Mouse (Mus musculus): ENCODE results near the gene Gm12695.

The Gm12695 gene

DNA sequence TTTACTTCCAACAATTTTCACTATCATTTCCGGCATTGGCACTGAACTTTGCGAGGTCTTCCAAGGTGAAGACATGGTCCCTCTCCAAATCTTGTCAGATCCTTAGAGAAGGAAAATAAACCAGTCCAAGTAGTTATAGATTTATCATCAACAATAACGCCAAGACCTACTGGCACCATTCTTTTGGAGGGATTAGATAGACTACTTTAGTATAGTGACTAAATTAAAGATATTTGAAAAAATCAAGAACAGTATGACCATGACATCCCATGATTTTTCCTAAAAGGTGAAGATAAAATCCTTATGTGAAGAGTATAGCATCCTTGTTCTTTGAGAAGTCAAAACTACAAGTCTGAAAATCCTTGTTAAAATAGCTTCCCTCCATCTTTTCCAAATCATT lies at the start of gene Gm12695:
TSS of gene Gm12695 (minus strand) at position 101 of the 400 bp plus-strand sequence.
- DNase-seq (ENCODE audit: low spot score): no peak

DNA sequence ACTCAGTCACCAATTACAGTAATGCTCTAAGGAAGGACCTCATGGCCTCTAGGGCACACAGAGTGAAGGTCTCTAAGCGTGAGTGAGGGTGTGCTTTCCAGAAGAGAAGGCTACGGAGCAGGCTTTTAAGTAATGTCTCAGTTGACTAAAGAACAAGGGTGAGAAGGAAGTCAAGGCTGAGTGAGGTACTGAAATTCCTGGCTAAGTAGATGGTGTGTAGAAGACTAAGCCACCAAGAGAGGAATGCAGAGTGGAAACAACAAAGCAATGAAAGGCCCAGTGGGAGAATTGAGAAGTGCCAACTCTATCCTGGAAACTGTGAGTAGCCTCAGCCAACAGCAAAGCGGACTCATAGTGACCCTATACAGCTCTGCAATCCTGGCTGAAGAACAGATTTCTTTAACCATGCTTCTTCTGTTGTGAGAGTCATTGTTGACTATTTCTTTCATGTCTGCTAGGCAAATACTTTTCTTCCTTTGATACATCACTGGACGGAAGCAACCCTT lies 40.6 kb upstream of the Gm12695 start:
- no peak for DNase-seq (ENCODE audit: low spot score)

DNA sequence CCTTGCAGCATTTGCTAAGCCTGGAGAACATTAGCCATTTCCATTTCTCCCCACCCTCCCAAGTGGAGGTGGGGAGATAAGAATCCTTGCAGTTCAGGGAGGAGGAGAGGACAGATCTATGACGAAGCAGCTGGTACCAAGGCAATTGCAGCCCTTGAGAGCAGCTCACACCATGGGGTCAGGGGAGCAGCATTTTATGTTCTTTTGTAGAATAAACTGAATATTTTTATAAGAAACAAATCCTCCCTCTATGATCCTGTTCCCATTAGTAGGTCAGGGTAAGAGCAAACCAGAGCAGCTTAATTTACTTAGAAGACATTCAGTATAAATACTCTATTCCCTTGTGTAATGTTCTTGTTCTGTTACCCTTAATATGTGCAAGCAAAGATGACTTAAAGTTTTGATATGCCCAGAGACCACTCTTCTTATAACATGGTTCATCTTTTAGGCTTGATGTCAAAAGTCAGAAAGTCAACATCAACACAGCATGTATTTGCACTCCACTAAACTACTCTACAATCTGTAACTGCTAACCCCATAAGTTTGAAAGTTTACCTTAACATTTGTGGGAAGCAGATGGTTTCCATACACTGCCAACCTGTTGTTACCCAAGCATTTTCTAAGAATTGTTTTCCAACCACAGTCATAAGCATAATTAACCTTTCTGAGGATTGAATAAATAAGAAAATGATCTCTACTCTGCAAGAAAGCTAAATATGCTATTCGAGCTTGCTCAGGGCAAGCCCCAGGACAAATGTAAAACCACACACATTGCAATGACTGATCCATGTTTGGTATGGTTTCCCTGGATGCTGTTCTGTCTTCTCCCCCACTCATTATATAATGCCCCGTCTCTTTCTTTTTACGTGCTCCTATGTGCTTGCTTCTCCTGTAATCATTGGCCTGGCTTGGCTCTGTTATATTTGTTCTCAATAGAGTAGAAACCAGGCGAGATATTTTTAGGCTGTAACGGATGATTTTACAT lies 22.1 kb upstream of the Gm12695 start:
- no peak for DNase-seq (ENCODE audit: low spot score)

DNA sequence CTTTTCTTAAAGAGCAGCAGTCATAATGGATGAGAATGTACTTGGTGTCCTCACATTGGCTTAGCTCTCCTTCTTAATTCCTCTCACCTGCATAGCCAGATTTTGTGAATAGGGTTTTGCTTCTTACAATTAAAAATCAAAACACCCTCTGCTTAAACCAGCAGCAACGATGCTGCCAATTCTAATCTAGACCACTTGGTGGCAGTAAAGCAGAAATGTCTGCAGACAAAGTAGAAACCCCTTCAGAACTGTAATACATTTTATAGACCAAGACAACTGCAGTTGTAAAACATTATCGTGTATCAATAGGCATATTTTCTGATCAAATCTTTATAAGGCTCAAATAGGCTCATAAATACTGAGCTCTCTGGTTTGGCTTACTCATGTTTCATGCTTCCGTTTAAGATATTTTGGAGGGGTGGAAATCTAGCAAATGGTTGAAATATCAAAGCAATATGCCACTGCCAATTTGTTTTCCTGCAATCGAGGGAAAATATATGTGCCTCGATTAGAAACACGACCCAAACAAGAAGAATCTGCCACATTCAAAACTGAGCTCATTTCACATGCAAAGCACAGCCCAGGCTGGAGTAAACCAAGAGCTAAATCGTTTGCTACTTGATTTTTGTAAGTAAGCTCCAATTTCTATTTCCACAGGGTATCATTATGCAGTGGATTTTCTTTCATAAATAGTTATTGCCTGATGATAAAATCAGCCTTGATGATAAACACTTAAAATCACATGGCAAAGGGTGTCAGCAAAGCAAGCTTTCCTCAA lies 14.6 kb upstream of the Gm12695 start:
- peak; percentile 22 for DNase-seq (ENCODE audit: low spot score)

DNA sequence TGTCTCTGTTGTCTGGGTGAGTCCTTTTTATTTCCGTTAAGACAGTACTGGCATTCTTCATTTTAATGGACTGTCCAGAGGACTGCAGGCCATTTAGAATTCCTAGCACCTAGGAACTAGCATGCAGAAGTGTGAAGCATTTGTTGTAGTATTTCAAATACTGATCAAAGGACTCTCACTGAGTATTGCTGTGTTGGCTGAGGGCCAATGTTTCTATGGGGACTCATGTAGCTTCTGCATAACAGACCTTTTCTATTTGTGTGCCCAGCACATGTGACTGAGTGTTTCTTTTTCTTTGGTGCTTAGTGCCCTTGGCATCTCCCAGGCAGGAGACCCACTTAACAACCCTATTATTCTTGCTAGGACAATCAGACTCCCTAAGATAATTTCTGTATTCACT lies 12.6 kb upstream of the Gm12695 start:
- DNase-seq (ENCODE audit: low spot score): no peak

DNA sequence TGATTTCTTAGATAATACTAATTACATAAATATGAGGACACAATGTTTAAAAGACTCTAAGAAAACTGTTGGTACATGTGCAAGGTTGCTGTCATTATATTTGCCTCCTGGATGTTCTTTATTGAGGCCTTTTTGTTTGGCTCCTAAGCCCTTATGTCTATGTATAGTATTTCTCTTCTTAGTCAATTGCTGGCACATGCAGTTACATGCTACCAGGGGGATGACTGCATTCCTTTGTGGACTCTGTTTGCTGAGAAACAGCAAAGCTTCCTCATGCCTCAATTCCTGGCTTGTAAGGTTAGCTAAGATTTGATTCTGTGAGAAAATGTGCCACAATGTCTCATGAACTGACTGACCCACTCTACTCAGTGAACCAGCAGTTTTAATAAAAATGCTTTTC lies 6.3 kb upstream of the Gm12695 start:
- DNase-seq (ENCODE audit: low spot score): no peak

DNA sequence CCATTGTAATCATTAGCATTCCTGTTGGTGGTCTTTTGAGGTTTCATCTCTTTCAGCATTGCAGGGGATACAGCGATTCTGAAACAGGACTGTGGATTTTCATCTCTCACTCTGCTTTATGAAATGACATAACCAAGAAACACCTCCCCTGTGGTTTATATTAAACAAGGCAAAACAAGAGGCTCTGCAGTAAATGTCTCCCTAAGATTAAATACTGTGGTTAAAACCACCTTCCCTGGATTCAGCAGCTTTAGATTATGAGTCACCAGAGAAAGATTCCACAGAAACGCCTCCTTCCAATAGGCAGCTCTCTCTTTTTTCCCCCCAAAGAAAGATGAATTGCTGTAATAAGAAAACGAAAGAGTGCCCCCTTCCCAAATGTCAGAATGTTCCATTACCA lies 4.9 kb upstream of the Gm12695 start:
- no peak for DNase-seq (ENCODE audit: low spot score)

DNA sequence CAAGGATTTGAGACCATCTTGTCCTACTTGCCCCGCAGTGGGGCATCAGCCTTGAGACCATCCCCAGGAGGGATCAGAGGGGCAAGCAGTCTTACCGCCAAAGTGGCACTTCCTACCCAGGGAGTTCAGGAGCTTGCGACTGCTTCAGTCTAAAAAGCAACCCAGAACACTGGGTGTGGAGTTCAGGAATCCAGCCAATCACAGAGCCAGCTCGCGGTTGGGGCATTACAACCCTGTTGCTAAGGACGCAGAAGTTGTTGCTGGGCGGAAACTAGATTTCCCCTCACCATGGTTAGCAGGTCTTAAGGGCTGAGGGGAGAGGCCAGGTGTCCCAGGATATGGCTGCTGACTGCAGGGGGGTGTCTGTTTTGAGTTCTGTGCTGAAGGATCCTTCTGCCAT lies 1.6 kb upstream of the Gm12695 start:
- no peak for DNase-seq (ENCODE audit: low spot score)

DNA sequence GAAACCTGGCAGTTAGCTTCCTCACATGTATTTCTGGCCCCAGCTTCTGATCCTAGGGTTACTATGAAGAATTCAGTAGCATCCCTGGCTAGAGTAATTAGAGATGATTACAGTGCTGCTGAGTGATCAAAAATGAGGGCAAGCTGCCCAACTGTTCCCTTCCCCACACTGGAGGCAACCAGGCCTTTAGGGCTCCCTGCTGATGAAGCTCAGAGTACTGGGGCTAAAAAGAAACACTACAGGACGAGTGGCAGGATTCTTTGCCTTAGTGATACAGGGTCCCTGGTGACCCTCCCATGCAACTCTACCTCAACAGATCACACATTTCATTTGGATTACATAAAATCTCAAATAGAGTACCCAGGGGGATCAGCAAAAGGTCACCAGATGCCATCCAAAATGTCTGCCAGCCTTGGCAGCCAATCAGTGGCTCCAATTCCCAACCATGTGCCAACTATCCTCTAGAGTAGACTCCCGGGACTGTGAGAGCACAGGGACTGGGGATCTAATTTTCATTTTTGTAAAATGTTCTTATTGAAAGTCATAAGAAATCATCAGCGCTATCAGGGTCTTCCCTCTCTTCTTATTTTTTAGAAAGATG lies 11.9 kb downstream of the Gm12695 start:
- DNase-seq (ENCODE audit: low spot score): no peak

DNA sequence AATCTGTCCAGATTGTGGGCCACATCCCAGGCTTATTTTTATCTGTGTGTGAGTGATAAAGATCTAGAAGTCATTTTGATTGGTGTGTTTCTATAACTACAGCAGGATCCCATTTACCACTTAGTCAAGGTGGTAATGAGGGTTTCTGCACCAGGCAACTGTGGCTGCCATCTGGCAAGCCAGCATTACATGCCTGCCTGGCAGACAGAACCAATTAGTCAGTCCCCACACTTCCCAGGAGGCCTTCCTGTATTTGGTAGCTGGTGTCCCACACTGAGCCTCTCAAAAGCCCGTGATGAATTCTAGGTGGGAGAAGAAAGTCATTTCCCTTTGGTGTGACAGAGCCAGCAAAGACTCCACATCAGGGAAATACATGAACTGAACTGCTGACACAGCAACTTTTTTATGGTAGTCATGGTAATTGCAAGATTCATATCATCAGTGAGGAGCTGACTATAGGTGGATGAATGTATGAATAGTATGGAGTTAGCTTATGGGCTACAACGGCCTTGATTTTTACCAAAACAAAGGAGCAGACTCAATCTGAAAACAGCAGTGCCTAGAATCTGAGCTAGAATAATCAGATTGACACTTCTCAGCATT lies 18.5 kb downstream of the Gm12695 start:
- no peak for DNase-seq (ENCODE audit: low spot score)

DNA sequence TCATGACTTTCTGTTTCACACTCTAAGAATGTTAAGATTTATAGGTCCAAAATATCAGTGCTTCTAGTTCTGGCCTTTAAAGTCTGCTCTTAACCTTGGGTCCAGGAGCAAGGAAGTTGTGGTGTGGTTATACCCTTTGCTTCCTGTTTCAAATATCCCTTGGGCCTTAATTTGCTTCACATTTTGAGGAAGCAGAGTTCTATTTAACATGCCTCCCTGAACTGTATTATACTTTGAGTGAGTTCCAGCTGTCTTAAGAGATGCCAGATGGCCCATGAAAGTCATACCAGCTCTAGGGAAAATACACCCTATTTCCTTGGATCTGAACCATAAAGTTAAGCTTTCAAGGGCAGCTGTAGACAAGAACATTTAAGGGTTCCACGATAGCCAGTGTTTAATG lies 33.0 kb downstream of the Gm12695 start:
- no peak for DNase-seq (ENCODE audit: low spot score)

DNA sequence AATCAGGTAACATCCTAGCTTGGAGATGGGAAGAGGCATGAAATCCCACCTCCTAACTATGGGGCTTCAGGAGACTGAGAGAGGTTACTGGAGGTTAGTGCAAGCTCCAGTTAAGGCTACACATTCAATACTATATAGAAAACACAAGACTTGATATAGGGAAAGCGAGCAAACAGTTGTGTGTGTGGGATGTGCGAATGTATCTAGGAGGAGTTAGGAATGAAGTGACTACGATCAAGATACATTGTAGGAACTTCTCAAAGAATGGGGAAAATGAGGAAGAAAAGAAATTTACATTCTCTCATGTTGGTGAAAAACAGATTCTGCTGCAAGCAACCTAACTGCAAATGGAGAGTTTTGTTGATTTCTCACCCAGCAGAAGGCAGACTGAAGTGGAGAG lies 44.5 kb downstream of the Gm12695 start:
- DNase-seq (ENCODE audit: low spot score): no peak

DNA sequence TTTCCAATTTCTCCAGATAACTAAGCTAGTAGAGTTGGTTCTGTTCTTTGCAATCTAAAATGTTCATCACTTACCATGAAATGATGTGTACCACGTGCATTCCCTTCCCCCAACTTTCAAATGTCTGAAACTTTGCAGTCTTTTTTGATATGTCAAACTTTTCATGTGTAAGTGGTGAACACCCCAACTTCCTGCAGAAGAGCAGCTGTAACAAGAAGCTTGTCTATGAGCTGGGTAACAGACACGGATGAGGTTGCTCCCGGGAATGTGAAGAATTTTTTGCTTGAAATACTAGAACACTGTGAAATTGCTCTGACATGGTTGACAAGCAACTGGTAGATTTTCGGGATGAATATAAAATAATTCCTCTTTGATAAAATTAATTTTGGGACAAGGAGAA lies 55.7 kb downstream of the Gm12695 start:
- no peak for DNase-seq (ENCODE audit: low spot score)

DNA sequence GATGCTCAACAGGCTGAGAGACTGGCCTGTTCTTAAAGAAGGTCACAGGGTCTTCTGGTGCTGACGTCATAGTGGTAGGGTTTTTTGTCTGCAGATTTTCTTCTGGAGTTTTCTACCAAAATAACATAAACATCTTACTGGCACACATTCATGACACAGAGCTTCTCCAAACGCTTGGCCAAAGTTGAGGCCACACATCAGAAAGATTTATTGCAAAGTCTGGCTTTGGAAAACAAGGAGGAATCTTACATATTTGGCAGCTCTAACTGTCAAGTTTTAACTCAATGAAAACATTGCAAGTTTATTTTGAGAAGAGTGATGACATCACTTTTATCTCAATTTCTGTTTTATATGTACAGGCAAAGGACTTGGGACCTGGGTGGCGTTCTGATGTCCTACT lies 56.8 kb downstream of the Gm12695 start:
- peak; percentile 6 for DNase-seq (ENCODE audit: low spot score)

DNA sequence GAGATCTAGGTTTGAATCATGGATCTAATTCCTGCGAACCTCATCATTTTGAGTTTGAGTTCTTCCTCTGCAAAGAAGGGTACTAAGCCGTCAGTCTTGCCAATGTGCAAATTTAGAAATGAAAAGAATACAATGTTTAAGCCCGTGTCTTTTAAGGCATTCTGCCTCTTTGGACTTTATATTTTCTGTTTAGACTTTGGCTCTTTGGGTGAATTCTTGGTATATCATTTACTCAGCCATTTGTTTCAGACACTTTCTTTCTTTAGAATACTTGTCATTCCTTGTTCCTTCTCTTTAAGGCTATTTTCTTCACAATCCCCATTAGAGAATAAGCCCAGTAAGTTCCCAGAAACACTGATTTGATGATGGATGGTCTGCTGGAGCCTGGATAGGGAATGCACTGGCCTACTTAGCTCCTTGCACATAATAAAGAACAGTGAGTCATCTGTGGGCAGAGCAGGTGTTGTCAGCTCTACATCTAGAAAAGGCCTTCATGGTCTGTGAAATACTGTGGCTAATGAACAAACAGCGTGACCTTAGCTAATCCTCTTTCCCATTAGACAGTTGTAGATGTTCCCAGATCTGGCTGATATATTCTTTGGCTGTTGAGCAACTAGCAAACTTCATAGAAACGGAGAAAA lies 59.5 kb downstream of the Gm12695 start:
- DNase-seq (ENCODE audit: low spot score): no peak

DNA sequence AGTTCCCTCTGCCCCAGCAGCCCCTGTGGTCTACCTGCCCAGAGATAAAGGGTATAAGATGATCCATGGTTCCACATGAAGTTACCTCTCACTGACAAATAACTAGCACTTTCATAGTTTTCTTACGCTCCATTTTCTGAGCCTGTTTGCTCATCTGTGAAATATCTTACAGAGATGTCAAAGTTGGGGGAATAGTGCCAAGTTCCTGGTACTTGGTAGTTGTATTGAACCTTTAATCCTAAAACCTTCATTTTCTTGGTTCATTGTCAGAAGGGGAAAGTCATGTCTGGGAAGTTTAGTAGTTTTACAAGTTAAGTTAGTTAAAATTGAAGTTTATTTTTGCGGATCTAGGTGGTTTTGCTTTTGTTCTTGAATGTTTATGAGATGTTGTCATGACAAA lies 62.7 kb downstream of the Gm12695 start:
- no peak for DNase-seq (ENCODE audit: low spot score)

DNA sequence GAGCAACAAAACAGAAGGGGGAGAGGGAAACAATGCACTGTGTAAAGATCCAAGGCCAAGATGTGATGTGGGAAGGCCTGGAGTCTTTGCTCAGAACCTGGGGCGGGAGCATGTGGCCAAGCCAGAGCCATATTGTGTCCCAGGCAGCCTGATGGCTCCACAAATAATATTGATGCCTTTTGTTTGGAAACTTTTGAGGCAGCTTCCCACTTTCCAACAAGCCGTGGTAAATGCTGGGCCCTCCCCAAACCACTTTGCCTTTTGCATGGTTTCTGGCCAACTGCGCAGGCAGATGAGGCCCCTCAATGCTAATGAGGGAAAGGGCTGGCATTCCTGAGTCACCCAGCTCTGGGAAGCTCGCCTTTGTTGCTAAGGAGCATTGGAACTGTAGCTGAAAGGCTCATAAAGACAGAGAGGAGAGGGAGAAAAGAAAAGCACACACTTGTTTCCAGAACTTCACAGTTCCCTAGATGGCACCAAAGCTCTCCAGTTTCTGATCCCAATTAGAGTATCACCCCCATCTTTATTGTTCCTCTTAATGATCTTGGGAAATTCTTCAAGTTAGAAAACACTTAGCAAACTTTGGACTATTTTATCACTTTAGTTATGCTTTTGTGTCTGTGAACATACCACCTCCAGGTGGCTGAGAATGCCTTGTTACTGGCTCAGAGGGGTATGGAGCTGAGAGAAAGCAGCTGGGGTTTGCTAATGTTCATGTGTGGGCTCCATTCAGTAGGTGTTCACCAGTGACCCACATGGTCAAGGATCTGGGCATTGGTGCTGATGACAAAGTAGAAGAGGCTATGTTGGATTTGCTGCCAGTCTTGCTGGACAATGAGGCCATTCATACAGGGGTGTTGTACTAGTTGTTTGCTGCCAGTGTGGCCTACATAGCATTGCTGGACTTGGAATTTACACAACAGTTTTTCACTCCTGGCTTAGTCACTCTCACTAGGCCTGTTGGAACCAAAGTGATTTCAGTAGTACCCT lies 65.7 kb downstream of the Gm12695 start:
- DNase-seq (ENCODE audit: low spot score): no peak

DNA sequence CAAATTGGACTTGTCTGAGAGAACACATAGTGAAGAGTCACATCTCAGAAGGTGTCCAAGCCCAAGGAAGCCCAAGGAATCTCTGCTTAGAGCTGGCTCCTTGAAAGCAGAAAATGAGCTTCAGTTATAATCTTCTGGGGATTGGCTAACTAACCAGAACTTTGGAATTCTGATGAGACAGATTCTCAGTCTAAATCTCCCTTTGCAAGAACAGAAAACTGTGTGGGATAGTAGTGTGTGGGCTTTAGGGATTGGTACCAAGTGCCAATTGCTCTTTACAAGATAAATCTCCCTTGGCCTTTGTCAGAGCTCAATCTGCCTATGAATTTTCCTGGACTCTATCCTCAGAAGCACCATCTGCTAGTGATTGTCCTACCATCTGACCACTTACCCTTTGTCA lies 66.5 kb downstream of the Gm12695 start:
- no peak for DNase-seq (ENCODE audit: low spot score)

DNA sequence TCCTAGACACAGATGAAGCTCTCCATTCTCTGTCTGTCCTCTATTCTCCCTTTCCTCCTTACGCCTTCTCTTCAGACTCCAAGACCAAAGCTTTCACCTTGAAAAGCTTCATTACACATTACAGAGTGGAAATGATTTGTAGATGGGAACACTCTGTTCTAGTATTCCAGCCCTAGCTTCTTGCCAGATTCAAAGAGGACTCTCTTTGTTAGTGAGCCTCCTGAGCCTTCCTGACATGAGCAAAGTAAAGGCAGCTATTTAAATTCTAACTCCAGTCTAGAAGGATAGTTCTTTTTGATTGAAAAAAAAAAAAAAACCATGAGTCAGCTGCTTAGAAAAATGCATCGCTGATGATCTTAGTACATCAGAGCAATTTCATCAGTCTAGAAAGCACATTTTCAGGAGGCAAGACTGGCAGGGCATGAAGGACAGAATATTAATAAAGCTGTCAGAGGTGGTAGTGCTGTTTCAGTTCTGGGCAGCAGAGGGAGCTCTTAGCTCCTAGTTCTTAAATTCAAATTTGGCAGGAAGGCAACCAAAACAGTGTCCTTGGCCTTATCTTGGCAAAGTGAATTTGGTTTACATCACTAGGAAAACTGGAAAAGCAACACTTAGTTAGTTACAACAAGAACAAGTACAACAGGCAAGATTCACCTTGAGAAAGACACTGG lies 79.6 kb downstream of the Gm12695 start:
- DNase-seq (ENCODE audit: low spot score): peak; percentile 71

DNA sequence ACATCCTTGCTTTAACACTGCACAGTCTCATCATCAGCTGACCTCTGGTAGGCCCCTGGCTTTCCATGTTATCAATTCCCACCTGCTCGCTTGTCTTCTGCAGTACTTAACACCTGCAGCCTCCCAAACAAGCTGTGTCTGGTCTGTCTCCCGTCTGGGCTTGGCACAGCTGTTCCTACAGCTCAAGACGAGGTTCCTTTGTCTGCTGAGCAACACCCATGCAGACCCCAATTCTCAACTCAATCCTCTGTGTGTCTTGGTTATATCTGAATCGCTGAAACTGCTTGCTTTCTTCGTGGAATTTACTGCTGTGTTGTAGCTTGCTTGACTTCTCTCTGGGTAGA lies 86.8 kb downstream of the Gm12695 start:
- DNase-seq (ENCODE audit: low spot score): no peak

All from adipocyte (in vitro differentiated cells).